Mouse (Mus musculus) kidney, embryonic 16.5 days (tissue): Measurements from ENCODE around the gene 9030612E09Rik. TPM values are rescaled to one million over a fixed set of nuclear protein-coding genes. Genes with fewer than 3 reads are reported as not detected.

Source experiments
- ATAC-seq: fragments of 200-750 bp; cut with Nextera tagmentation; 2 replicates; pipeline ENCODE4 v1.8.0; 2017; ENCODE audit warnings: moderate TSS enrichment; ENCODE audit not compliant: low FRiP score, low TSS enrichment
- H3K27ac ChIP-seq: fragments of 300-500 bp; sonication (generic); 2 replicates; pipeline ENCODE4 v1.5.1; 2014; ENCODE audit warnings: low read length
- H3K27me3 ChIP-seq: fragments of 300-500 bp; sonication (generic); 2 replicates; pipeline ENCODE4 v1.6.1; 2014; ENCODE audit warnings: low read length, control low read depth, mixed read lengths; ENCODE audit not compliant: insufficient read depth
- H3K36me3 ChIP-seq: fragments of 300-500 bp; sonication (generic); 2 replicates; pipeline ENCODE4 v1.6.1; 2014; ENCODE audit warnings: low read length, control low read depth, mixed read lengths; ENCODE audit not compliant: insufficient read depth
- H3K4me1 ChIP-seq: fragments of 300-500 bp; sonication (generic); 2 replicates; pipeline ENCODE4 v1.6.1; 2014; ENCODE audit warnings: low read length, control low read depth, mixed read lengths; ENCODE audit not compliant: insufficient read depth
- H3K4me2 ChIP-seq: fragments of 300-500 bp; sonication (generic); replicated peaks from 2 replicates; pipeline ENCODE4 v1.6.1; 2014; ENCODE audit warnings: low read depth, low read length
- H3K4me3 ChIP-seq: fragments of 300-500 bp; sonication (generic); 2 replicates; pipeline ENCODE4 v1.5.1; 2014; ENCODE audit warnings: mild to moderate bottlenecking, low read length
- H3K9ac ChIP-seq: fragments of 300-500 bp; sonication (generic); replicated peaks from 2 replicates; pipeline ENCODE4 v1.6.1; 2014; ENCODE audit warnings: low read length
- H3K9me3 ChIP-seq: fragments of 300-500 bp; sonication (generic); 2 replicates; pipeline ENCODE4 v1.6.1; 2016; ENCODE audit warnings: low read length, control low read depth
- WGBS: fragments of 180-500 bp; shearing (Covaris S2); extraction: QIAGEN DNeasy Blood & Tissue Kit; methylation state at CpG from one replicate; pipeline ENCODE4 v1.1.7; 2014; 5-methylcytosine and 5-hydroxymethylcytosine counted together
- polyA plus RNA-seq: library from polyadenylated mRNA; unstranded; fragments of >200 nt; fragmentation: Nextera tagmentation; extraction: Ambion mirVana; gene quantifications from 2 replicates; pipeline ENCODE4 v1.2.1, GENCODE M21; 2015

Gene 9030612E09Rik
- 0.60 and 0.69 TPM in 2 replicates for polyA plus RNA-seq

- ATAC-seq, result peak; percentile 74
- Histone ChIP-seq H3K27me3 (peaks cover 43% of the 10 kb centered on the region), H3K27ac (peak within 1 kb of the TSS; percentile 53; the same call in 1 of the 2 replicates), H3K36me3 (no peaks in the 10 kb centered on the region), H3K9ac (peak within 1 kb of the TSS; percentile 68), H3K4me3 (peak within 1 kb of the TSS; percentile 63), H3K4me2 (peak within 1 kb of the TSS; percentile 98), H3K9me3 (no peaks in the 10 kb centered on the region), H3K4me1 (peaks cover 24% of the 10 kb centered on the region)
- under 1% methylated on average over 78 of the region's 91 CpGs for WGBS
Measured at GRCm38 (mm10) chr10:43174326-43175155, at the start of gene 9030612E09Rik, which contains the start of gene Sobp. Gene 9030612E09Rik (plus strand): TSS chr10:43174704. Gene Sobp (minus strand): TSS chr10:43174530.

- no peak overlapping the region for H3K4me2 ChIP-seq
- no peaks in the 10 kb centered on the region for H3K36me3 ChIP-seq
- WGBS, result 80% methylated on average over 3 of the region's 3 CpGs
- no peak overlapping the region for H3K4me3 ChIP-seq
- no peak overlapping the region for H3K27ac ChIP-seq
- no peak overlapping the region for H3K9ac ChIP-seq
- no peaks in the 10 kb centered on the region for H3K9me3 ChIP-seq
- no peaks in the 10 kb centered on the region for H3K4me1 ChIP-seq
- no peaks in the 10 kb centered on the region for H3K27me3 ChIP-seq
- no peak for ATAC-seq
Measured at GRCm38 (mm10) chr10:43128750-43129149, 45.8 kb upstream of the 9030612E09Rik start.

DNA sequence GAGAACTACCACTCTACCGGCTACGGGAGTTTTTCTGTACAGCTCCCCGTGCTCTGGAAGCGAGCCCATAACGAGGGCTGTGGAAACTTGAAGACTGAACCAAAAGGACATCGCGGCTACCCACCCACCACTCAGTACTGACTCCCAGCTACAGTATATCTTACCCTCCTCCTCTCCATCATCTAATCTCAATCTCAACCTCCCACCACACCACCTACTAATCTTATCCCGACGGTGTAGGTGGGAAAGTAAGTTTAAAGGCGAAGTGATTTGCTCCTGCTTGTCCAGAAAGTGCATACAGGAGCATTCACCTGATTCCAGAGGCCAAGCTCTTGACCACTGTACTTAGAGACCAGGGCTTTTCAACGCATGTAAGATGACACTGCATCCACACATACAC lies 40.5 kb upstream of the 9030612E09Rik start:
- 85% methylated on average over 11 of the region's 11 CpGs for WGBS
- no peak overlapping the region for H3K27ac ChIP-seq

DNA sequence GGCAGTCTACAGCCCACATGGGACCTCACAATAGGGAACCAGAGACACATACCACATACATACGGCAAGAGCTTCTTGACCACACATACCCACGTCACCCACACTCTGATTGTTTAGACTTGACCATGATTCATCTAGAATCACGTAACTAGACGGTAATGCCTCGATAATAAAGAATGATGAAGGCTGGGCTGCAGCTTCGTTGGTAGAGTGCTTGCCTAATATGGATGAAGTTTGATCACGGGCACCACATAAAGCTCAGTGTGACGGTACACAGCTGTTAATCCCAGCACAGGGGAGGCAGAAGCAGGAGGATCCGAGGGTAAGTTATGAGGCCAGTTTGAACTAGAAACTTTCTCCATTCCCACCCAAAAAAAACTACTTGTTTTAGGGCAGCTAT lies 31.3 kb upstream of the 9030612E09Rik start:
- 83% methylated on average over 9 of the region's 9 CpGs for WGBS
- H3K4me2 ChIP-seq, result no peak overlapping the region
- no peak overlapping the region for H3K27ac ChIP-seq
- no peaks in the 10 kb centered on the region for H3K4me1 ChIP-seq
- no peak for ATAC-seq
- H3K27me3 ChIP-seq, result no peaks in the 10 kb centered on the region
- no peak overlapping the region for H3K9ac ChIP-seq
- no peak overlapping the region for H3K4me3 ChIP-seq
- peaks cover 2% of the 10 kb centered on the region; the same call in 1 of the 2 replicates for H3K9me3 ChIP-seq
- no peaks in the 10 kb centered on the region for H3K36me3 ChIP-seq

More for the DNA sequence above, 40.5 kb upstream of the 9030612E09Rik start:
- H3K4me2 ChIP-seq, result no peak overlapping the region
- no peak overlapping the region for H3K9ac ChIP-seq
- H3K9me3 ChIP-seq, result peaks cover 5% of the 10 kb centered on the region; the same call in 1 of the 2 replicates
- no peaks in the 10 kb centered on the region for H3K4me1 ChIP-seq
- H3K27me3 ChIP-seq, result no peaks in the 10 kb centered on the region
- ATAC-seq, result no peak
- no peak overlapping the region for H3K4me3 ChIP-seq
- no peaks in the 10 kb centered on the region for H3K36me3 ChIP-seq

GRCm38 (mm10) chr10:43148456-43148855 lies 26.0 kb upstream of the 9030612E09Rik start:
- Histone ChIP-seq H3K9me3 (peaks cover 2% of the 10 kb centered on the region; the same call in 1 of the 2 replicates), H3K27ac (no peak overlapping the region), H3K27me3 (no peaks in the 10 kb centered on the region), H3K9ac (no peak overlapping the region), H3K4me3 (no peak overlapping the region), H3K4me2 (no peak overlapping the region), H3K4me1 (no peaks in the 10 kb centered on the region), H3K36me3 (no peaks in the 10 kb centered on the region)
- WGBS, result 83% methylated on average over 11 of the region's 11 CpGs
- ATAC-seq, result no peak

- Histone ChIP-seq H3K27me3 (no peaks in the 10 kb centered on the region), H3K27ac (no peak overlapping the region), H3K4me2 (no peak overlapping the region), H3K9ac (no peak overlapping the region), H3K9me3 (no peaks in the 10 kb centered on the region), H3K4me3 (no peak overlapping the region), H3K36me3 (no peaks in the 10 kb centered on the region), H3K4me1 (peaks cover 9% of the 10 kb centered on the region; the same call in 1 of the 2 replicates)
- ATAC-seq, result no peak
- 66% methylated on average over 8 of the region's 8 CpGs for WGBS
Measured at GRCm38 (mm10) chr10:43152643-43153042, 21.9 kb upstream of the 9030612E09Rik start.

DNA sequence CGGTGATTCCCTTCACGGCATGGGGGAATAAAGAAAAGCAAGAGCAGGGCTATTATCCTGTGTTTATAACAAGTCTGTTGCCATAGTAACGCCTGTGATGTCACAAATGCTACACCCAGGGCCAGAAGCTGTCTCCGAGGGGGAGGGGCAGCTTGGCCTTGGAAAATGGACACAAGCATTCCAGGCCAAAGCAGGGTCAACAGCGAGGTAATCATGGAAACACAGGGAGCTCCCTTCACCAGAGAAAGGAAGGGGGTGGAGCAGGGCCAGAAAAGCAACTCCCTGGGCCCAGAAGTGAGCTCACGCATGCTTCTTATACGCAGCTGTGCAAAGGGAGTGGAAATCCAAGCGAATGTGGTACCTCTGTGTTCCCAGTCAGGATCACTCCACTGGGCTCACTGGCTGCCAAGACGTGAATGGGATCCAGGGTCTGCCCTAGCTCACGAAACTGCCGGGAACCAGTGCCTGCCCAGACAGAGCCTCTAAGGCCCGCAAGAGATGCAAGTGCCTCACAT lies 19.4 kb upstream of the 9030612E09Rik start:
- H3K36me3 ChIP-seq, result no peaks in the 10 kb centered on the region
- no peaks in the 10 kb centered on the region for H3K27me3 ChIP-seq
- H3K9ac ChIP-seq, result no peak overlapping the region
- no peaks in the 10 kb centered on the region for H3K9me3 ChIP-seq
- peak overlapping the region; percentile 3 for H3K4me2 ChIP-seq
- H3K4me1 ChIP-seq, result peaks cover 9% of the 10 kb centered on the region; the same call in 1 of the 2 replicates
- H3K27ac ChIP-seq, result no peak overlapping the region
- WGBS, result 28% methylated on average over 12 of the region's 12 CpGs
- no peak overlapping the region for H3K4me3 ChIP-seq
- peak; percentile 63; the same call in 1 of the 2 replicates for ATAC-seq

GRCm38 (mm10) chr10:43158917-43159316 lies 15.6 kb upstream of the 9030612E09Rik start:
- no peak overlapping the region for H3K27ac ChIP-seq
- 86% methylated on average over 5 of the region's 5 CpGs for WGBS
- peaks cover 3% of the 10 kb centered on the region for H3K9me3 ChIP-seq
- no peak for ATAC-seq
- no peak overlapping the region for H3K4me2 ChIP-seq
- H3K4me1 ChIP-seq, result peaks cover 9% of the 10 kb centered on the region; the same call in 1 of the 2 replicates
- H3K27me3 ChIP-seq, result no peaks in the 10 kb centered on the region
- no peak overlapping the region for H3K4me3 ChIP-seq
- no peaks in the 10 kb centered on the region for H3K36me3 ChIP-seq
- H3K9ac ChIP-seq, result no peak overlapping the region

DNA sequence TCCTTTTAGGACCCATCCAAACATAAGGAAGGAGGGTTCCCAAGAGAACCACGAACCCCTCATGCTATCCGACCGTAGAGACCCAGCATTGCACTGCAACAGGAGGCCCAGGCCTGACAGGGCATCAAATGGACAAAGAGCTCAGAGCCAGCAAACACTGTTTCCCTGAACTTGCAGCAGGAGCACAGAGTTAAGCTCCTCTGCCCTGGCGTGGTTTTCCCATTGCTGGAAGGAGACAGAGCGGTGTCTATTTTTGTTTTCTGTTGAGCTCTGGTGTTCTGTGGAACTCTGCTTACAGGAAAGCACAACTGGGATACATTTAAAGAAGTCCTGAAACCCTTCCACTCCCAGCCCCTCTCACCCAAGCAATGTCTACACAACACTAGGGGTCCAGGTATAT lies 15.2 kb upstream of the 9030612E09Rik start:
- WGBS, result 80% methylated on average over 5 of the region's 5 CpGs
- Histone ChIP-seq H3K4me1 (peaks cover 9% of the 10 kb centered on the region; the same call in 1 of the 2 replicates), H3K27me3 (no peaks in the 10 kb centered on the region)

GRCm38 (mm10) chr10:43162318-43162717 lies 12.2 kb upstream of the 9030612E09Rik start:
- Histone ChIP-seq H3K36me3 (no peaks in the 10 kb centered on the region), H3K9ac (no peak overlapping the region), H3K4me2 (no peak overlapping the region), H3K27ac (no peak overlapping the region), H3K9me3 (peaks cover 6% of the 10 kb centered on the region), H3K4me3 (no peak overlapping the region), H3K27me3 (no peaks in the 10 kb centered on the region), H3K4me1 (no peaks in the 10 kb centered on the region)
- 24% methylated on average over 12 of the region's 12 CpGs for WGBS
- no peak for ATAC-seq

More for the DNA sequence above, 15.2 kb upstream of the 9030612E09Rik start:
- no peak for ATAC-seq
- Histone ChIP-seq H3K9me3 (peaks cover 3% of the 10 kb centered on the region), H3K4me2 (no peak overlapping the region), H3K27ac (no peak overlapping the region), H3K9ac (no peak overlapping the region), H3K36me3 (no peaks in the 10 kb centered on the region), H3K4me3 (no peak overlapping the region)
